Mouse (Mus musculus) lung, embryonic 15.5 days (tissue): ENCODE measurements at regions not wholly inside any gene's neighbourhood (a gene's known extent, or its start where the extent isn't known, plus 50 kb on each side); places are given as distances from the start of the nearest gene placed in this dataset.

Experiments used
- ATAC-seq: fragments of 200-750 bp; cut with Nextera tagmentation; 2 replicates; pipeline ENCODE4 v1.8.0; 2017; ENCODE audit warnings: moderate number of reproducible peaks, borderline replicate concordance; ENCODE audit not compliant: low FRiP score, low TSS enrichment; ENCODE audit errors: extremely low read depth
- H3K27ac ChIP-seq: fragments of 300-500 bp; sonication (generic); 2 replicates; pipeline ENCODE4 v1.5.1; 2015; ENCODE audit warnings: moderate library complexity, mild to moderate bottlenecking, inconsistent platforms
- H3K27me3 ChIP-seq: fragments of 300-500 bp; sonication (generic); 2 replicates; pipeline ENCODE4 v1.6.1; 2015; ENCODE audit warnings: inconsistent platforms
- H3K36me3 ChIP-seq: fragments of 300-500 bp; sonication (generic); 2 replicates; pipeline ENCODE4 v1.6.1; 2015; ENCODE audit warnings: inconsistent platforms
- H3K4me1 ChIP-seq: fragments of 300-500 bp; sonication (generic); 2 replicates; pipeline ENCODE4 v1.6.1; 2015; ENCODE audit warnings: inconsistent platforms
- H3K4me2 ChIP-seq: fragments of 300-500 bp; sonication (generic); 2 replicates; pipeline ENCODE4 v1.6.1; 2015; ENCODE audit warnings: inconsistent platforms, mild to moderate bottlenecking, moderate library complexity
- H3K4me3 ChIP-seq: fragments of 300-500 bp; sonication (generic); 2 replicates; pipeline ENCODE4 v1.5.1; 2015; ENCODE audit warnings: mild to moderate bottlenecking, inconsistent platforms
- H3K9ac ChIP-seq: fragments of 300-500 bp; sonication (generic); 2 replicates; pipeline ENCODE4 v1.6.1; 2015; ENCODE audit warnings: inconsistent platforms
- H3K9me3 ChIP-seq: fragments of 300-500 bp; sonication (generic); 2 replicates; pipeline ENCODE4 v1.6.1; 2016; ENCODE audit warnings: inconsistent platforms
- WGBS: fragments of 180-500 bp; shearing (Covaris S2); methylation state at CpG from one replicate; pipeline ENCODE4 v1.1.7; 2015; 5-methylcytosine and 5-hydroxymethylcytosine counted together

DNA sequence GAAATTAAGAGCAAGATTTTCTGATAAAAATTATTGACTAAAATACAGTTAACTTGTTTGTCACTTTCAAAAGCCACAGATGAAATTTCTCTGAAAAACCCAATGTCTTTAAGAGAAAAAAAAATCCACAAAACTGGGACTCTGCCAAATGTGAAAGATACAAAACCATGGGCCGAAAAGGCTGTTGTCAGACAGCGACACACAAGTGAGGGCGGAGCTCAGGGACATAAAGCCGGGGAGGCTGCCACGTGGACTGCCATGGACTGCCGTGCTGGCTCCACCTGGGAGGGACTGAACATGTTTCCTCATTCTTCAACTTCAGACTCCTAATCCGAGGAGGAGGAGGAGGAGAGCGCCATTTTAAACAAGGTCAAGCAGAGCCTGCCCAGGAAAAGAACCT is 200.4 kb upstream of the Klf14 start:
- 31% methylated on average over 8 of the region's 8 CpGs for WGBS
- Histone ChIP-seq H3K4me1 (peaks cover 26% of the 10 kb centered on the region; the same call in 1 of the 2 replicates), H3K9me3 (no peaks in the 10 kb centered on the region), H3K36me3 (no peaks in the 10 kb centered on the region), H3K27ac (0 out of 2 replicates have a peak overlapping the region, but pooled peaks have one; percentile 39), H3K27me3 (no peaks in the 10 kb centered on the region), H3K4me2 (peak overlapping the region; percentile 34), H3K9ac (no peak overlapping the region), H3K4me3 (no peak overlapping the region)
- ATAC-seq: no peak

DNA sequence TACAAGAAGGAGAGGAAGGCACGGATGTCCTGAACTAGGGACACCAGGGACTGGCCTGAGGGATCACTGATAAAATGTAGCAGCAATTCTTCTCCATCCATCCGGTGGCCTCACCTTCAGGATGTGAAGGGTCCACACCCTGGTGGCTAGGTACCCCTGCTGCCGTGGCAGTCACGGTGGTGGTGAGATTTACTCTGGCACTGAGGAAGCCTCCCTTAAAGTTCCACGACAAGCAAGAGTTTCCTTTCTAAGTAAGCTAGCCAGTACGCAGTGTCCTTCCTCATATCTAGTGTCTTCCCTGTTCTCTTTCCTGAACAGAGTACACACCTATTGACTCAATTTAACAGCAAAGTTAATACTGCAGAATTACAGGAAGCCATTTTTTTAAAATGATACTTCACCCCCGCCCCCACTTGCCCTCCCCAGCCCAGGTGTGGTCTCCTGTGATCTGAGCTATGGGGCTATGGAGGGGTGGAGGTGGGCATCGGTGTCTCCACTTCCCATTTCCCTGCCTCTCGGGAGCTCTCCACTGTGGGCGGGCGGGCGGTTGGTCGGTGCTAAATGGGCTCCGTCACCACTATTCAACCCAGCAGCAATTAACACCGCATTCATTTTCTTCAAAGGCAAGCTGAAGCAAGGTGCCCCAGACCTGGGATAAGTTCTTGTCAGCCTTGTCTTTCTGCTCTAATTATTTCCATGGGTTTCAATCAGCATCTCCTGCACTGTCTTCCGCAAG is 201.2 kb upstream of the Klf14 start:
- no peak overlapping the region for H3K9ac ChIP-seq
- 67% methylated on average over 16 of the region's 16 CpGs for WGBS
- ATAC-seq: no peak
- no peak overlapping the region for H3K4me2 ChIP-seq
- H3K27me3 ChIP-seq: no peaks in the 10 kb centered on the region
- H3K4me3 ChIP-seq: no peak overlapping the region
- H3K27ac ChIP-seq: no peak overlapping the region
- no peaks in the 10 kb centered on the region for H3K36me3 ChIP-seq
- H3K4me1 ChIP-seq: peaks cover 26% of the 10 kb centered on the region; the same call in 1 of the 2 replicates
- no peaks in the 10 kb centered on the region for H3K9me3 ChIP-seq

GRCm38 (mm10) chr6:31161445-31162340 is 202.8 kb upstream of the Klf14 start:
- 58% methylated on average over 22 of the region's 22 CpGs for WGBS

GRCm38 (mm10) chr6:31165011-31165410 is 206.1 kb upstream of the Klf14 start:
- Histone ChIP-seq H3K9ac (no peak overlapping the region), H3K27me3 (no peaks in the 10 kb centered on the region), H3K9me3 (no peaks in the 10 kb centered on the region), H3K4me3 (no peak overlapping the region), H3K36me3 (no peaks in the 10 kb centered on the region), H3K4me2 (no peak overlapping the region), H3K27ac (no peak overlapping the region), H3K4me1 (peaks cover 10% of the 10 kb centered on the region; the same call in 1 of the 2 replicates)
- no peak for ATAC-seq
- 79% methylated on average over 6 of the region's 6 CpGs for WGBS

More at GRCm38 (mm10) chr6:31161445-31162340, 202.8 kb upstream of the Klf14 start:
- no peak overlapping the region for H3K4me3 ChIP-seq
- H3K9ac ChIP-seq: no peak overlapping the region
- peaks cover 26% of the 10 kb centered on the region; the same call in 1 of the 2 replicates for H3K4me1 ChIP-seq
- H3K27me3 ChIP-seq: no peaks in the 10 kb centered on the region
- no peak overlapping the region for H3K4me2 ChIP-seq
- ATAC-seq: no peak
- H3K27ac ChIP-seq: no peak overlapping the region
- no peaks in the 10 kb centered on the region for H3K36me3 ChIP-seq
- H3K9me3 ChIP-seq: no peaks in the 10 kb centered on the region

DNA sequence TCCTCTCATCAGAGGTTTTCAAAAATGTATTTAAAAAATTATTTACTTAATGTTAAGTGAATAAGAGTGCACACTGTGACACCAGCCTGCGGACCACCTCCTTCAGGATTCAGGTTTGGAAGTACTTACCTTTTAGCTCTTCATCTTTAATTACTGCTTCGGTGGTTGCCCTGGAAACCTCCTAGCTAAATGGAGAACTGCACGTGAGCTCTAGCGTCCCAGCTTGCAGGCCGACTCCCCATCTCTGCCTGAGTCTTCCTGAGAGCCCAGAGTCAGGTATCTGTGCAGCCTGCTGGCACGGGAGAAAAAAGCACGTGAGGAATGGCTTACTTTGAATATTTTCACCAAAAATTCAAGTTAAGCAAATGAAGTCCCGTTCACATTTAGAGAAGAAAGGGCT is 207.5 kb upstream of the Klf14 start:
- Histone ChIP-seq H3K4me3 (no peak overlapping the region), H3K4me2 (no peak overlapping the region), H3K27me3 (no peaks in the 10 kb centered on the region), H3K36me3 (no peaks in the 10 kb centered on the region), H3K9me3 (no peaks in the 10 kb centered on the region), H3K9ac (no peak overlapping the region), H3K27ac (no peak overlapping the region), H3K4me1 (0 out of 2 replicates have a peak, but pooled peaks cover 3% of the 10 kb centered on the region)
- no peak for ATAC-seq
- 59% methylated on average over 8 of the region's 8 CpGs for WGBS

GRCm38 (mm10) chr6:31167732-31168131 is 208.9 kb upstream of the Klf14 start:
- Histone ChIP-seq H3K4me3 (no peak overlapping the region), H3K4me1 (no peaks in the 10 kb centered on the region), H3K9me3 (no peaks in the 10 kb centered on the region), H3K27me3 (no peaks in the 10 kb centered on the region), H3K9ac (no peak overlapping the region), H3K4me2 (no peak overlapping the region), H3K36me3 (no peaks in the 10 kb centered on the region), H3K27ac (no peak overlapping the region)
- no peak for ATAC-seq
- 83% methylated on average over 5 of the region's 5 CpGs for WGBS

DNA sequence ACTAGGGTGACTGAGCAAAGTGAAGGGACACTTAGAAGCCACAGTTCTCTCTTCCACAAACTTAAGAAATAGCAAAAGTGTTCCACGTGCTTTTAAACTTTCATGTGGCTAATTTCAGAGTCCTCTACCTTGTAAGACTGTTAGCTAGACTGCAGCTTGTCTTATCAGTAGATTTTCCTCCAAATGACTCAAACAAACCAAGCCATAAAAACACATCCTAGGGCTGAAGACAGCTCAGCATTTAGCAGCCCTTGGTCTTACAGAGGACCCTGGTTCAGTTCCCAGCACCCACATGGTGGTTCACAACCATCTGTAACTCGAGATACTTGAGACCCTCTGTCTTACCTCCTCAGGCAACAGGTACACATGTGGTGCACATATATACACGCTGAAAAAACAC is 209.9 kb upstream of the Klf14 start:
- H3K9ac ChIP-seq: no peak overlapping the region
- H3K9me3 ChIP-seq: no peaks in the 10 kb centered on the region
- H3K27ac ChIP-seq: no peak overlapping the region
- 78% methylated on average over 3 of the region's 3 CpGs for WGBS
- no peaks in the 10 kb centered on the region for H3K27me3 ChIP-seq
- no peaks in the 10 kb centered on the region for H3K4me1 ChIP-seq
- H3K4me3 ChIP-seq: no peak overlapping the region
- no peak overlapping the region for H3K4me2 ChIP-seq
- H3K36me3 ChIP-seq: no peaks in the 10 kb centered on the region
- no peak for ATAC-seq

GRCm38 (mm10) chr6:31169343-31169742 is 210.5 kb upstream of the Klf14 start:
- no peak overlapping the region for H3K4me2 ChIP-seq
- no peaks in the 10 kb centered on the region for H3K9me3 ChIP-seq
- no peaks in the 10 kb centered on the region for H3K36me3 ChIP-seq
- H3K4me3 ChIP-seq: no peak overlapping the region
- H3K27ac ChIP-seq: no peak overlapping the region
- no peaks in the 10 kb centered on the region for H3K27me3 ChIP-seq
- 67% methylated on average over 9 of the region's 9 CpGs for WGBS
- no peaks in the 10 kb centered on the region for H3K4me1 ChIP-seq
- no peak overlapping the region for H3K9ac ChIP-seq
- no peak for ATAC-seq

DNA sequence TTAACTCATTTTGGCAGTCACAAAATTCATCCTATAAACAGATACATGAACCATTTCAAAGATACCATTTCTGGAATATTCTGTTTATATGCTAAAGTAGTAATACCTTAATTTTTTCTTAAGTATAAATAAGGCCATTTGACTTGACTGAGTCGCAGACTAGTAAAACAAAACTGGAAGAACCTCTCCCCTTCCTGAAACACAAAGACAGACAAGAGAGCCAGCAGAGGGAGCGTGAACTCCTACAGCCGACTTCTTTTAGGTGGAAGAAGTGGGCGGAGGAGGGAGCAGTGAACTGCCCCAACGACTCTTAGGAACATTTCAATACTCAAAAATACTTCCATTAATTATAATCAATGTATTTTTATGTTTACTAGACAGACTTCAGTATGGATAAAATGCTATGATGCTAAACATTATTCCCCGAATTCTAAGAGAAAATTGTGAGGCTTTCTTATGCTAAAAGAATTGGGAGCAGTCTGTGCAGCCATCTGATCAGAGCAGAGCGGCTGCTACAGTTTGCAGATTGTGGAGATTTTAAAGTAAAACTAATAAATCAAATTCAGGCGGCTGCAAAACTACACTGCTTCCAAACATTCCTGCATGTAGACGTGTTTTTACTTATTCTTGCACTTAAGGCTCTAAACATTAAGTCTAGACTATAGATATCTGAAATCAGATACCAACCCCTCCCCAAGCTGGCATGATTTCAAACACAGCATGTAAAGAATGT is 211.2 kb upstream of the Klf14 start:
- no peaks in the 10 kb centered on the region for H3K27me3 ChIP-seq
- no peak for ATAC-seq
- no peak overlapping the region for H3K4me2 ChIP-seq
- no peak overlapping the region for H3K4me3 ChIP-seq
- no peaks in the 10 kb centered on the region for H3K9me3 ChIP-seq
- no peaks in the 10 kb centered on the region for H3K4me1 ChIP-seq
- no peak overlapping the region for H3K27ac ChIP-seq
- WGBS: 45% methylated on average over 9 of the region's 9 CpGs
- H3K36me3 ChIP-seq: no peaks in the 10 kb centered on the region
- no peak overlapping the region for H3K9ac ChIP-seq

DNA sequence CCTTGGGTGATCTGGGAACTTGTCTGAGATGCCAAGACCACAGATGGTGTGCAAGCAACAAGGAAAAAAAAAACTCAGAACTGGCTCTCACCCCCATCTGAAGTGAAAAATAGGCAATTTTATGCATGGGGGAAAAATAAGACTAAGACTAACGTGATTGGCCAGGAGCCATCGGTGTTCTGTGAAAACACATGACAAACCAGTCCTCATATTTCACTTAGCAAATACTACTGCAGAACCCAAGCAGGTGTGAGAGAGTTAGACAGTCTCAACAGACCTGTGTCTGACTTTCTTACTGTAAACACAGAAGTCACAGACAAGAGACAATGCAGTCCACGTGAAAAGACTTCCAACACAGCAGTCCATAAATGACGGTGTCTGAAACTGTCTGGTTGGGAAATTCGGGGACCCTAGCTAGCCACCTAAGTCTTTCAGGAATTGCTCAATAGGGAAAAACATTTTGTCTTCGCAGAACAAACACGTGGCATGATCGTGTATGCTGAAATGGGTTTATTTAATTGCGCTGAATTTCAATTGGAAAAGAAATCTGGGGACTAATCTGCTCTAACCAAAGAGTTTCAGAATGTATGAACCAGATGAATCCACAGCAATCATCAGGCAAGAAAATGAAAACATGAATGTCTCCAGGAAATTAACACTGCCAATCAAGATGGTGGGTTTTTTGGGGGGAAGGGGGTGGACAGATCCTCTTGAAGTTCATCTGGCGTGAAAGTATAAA is 213.1 kb upstream of the Klf14 start:
- no peak for ATAC-seq
- Histone ChIP-seq H3K4me1 (no peaks in the 10 kb centered on the region), H3K4me2 (no peak overlapping the region), H3K9me3 (no peaks in the 10 kb centered on the region), H3K9ac (no peak overlapping the region), H3K36me3 (no peaks in the 10 kb centered on the region), H3K27ac (no peak overlapping the region), H3K27me3 (no peaks in the 10 kb centered on the region), H3K4me3 (no peak overlapping the region)
- 77% methylated on average over 10 of the region's 10 CpGs for WGBS

DNA sequence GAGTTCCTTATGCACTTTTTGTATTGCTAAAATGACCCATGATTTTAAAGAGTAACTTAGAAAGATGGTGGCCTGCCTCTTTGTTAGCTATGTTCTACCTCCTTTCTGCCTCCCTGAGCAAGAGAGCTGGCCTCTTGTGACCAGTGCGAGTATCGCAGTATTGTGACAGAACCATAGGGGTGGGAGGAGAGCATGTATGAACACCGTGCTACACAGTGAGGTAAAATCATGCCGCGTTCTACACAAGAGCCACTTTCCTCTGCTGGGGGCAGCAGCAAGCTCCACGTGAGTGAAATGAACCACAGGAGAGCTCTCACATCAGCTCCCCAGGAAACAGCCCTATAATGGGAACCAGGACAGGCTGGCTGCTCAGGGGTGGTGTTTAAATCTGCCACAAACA is 216.9 kb upstream of the Klf14 start:
- no peaks in the 10 kb centered on the region for H3K36me3 ChIP-seq
- no peak overlapping the region for H3K4me2 ChIP-seq
- H3K27me3 ChIP-seq: no peaks in the 10 kb centered on the region
- ATAC-seq: no peak
- H3K4me3 ChIP-seq: no peak overlapping the region
- no peak overlapping the region for H3K27ac ChIP-seq
- no peaks in the 10 kb centered on the region for H3K9me3 ChIP-seq
- no peaks in the 10 kb centered on the region for H3K4me1 ChIP-seq
- H3K9ac ChIP-seq: no peak overlapping the region
- WGBS: 72% methylated on average over 6 of the region's 6 CpGs
